Mouse (Mus musculus): Measurements from ENCODE around the gene Rps6. TPM values are rescaled to one million over a fixed set of nuclear protein-coding genes. Genes with fewer than 3 reads are reported as not detected.

Gene Rps6
- total and polyA plus RNA-seq, 2 experiments from 2014 or later, result 342 to 1,164 TPM

GRCm38 (mm10) chr4:86873072-86873471, 15.9 kb upstream of the Rps6 start:
- DNase-seq, result peak; percentile 49

GRCm38 (mm10) chr4:86871988-86872387, 14.8 kb upstream of the Rps6 start:
- no peak for ATAC-seq
- H3K9ac ChIP-seq, result no peak overlapping the region
- 0 out of 2 replicates have a peak, but pooled peaks cover 3% of the 10 kb centered on the region for H3K4me1 ChIP-seq (ENCODE audit: insufficient read depth)
- H3K4me3 ChIP-seq (ENCODE audit: low read depth, low read length), result no peak overlapping the region
- no peaks in the 10 kb centered on the region for H3K36me3 ChIP-seq (ENCODE audit: insufficient read depth)
- H3K9me3 ChIP-seq (ENCODE audit: low read length), result no peaks in the 10 kb centered on the region
- H3K4me2 ChIP-seq (ENCODE audit: low read depth), result no peak overlapping the region
- TF ChIP-seq CTCF (IDR thresholded peaks at IDR 0.05; ENCODE audit: low read depth), result no peak
- no peak for DNase-seq
- no peak overlapping the region for H3K27ac ChIP-seq (ENCODE audit: low read depth, low read length)
- peaks cover 5% of the 10 kb centered on the region; the same call in 1 of the 2 replicates for H3K27me3 ChIP-seq (ENCODE audit: insufficient read depth, low read length)

More at GRCm38 (mm10) chr4:86873072-86873471, 15.9 kb upstream of the Rps6 start:
- H3K4me3 ChIP-seq (ENCODE audit: low read depth, low read length), result no peak overlapping the region
- H3K36me3 ChIP-seq (ENCODE audit: insufficient read depth), result no peaks in the 10 kb centered on the region
- H3K9ac ChIP-seq, result no peak overlapping the region
- no peaks in the 10 kb centered on the region for H3K9me3 ChIP-seq (ENCODE audit: low read length)
- H3K27me3 ChIP-seq (ENCODE audit: insufficient read depth, low read length), result peaks cover 5% of the 10 kb centered on the region; the same call in 1 of the 2 replicates
- peak; percentile 67 for ATAC-seq
- peak overlapping the region; percentile 50; the same call in 1 of the 2 replicates for H3K27ac ChIP-seq (ENCODE audit: low read depth, low read length)
- 43% methylated on average over 4 of the region's 4 CpGs for WGBS
- TF ChIP-seq CTCF (IDR thresholded peaks at IDR 0.05; ENCODE audit: low read depth), result no peak
- no peak overlapping the region for H3K4me2 ChIP-seq (ENCODE audit: low read depth)
- H3K4me1 ChIP-seq (ENCODE audit: insufficient read depth), result 0 out of 2 replicates have a peak, but pooled peaks cover 3% of the 10 kb centered on the region

DNA sequence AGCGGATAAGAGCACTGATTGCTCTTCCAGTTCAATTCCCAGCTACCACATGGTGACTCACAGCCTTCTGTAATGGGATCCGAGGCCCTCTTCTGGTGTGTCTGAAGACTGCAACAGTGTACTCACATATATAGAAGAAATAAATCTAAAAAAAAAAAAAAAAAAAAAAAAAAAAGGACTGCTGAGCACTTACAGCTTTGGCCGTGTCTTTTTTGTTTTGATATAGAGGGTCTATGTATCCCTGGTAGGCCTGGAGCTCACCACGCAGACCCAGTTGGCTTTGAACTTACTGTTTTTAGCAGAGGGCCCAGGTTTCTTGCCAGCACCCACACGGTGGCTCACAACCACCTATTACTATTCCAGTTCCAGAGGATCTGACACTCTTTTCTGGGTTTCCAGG, 6.9 kb upstream of the Rps6 start:
- Histone ChIP-seq H3K36me3 (ENCODE audit: insufficient read depth) (no peaks in the 10 kb centered on the region), H3K4me3 (ENCODE audit: low read depth, low read length) (no peak overlapping the region), H3K27me3 (ENCODE audit: insufficient read depth, low read length) (no peaks in the 10 kb centered on the region), H3K27ac (ENCODE audit: low read depth, low read length) (no peak overlapping the region), H3K4me2 (ENCODE audit: low read depth) (no peak overlapping the region), H3K9ac (no peak overlapping the region), H3K4me1 (ENCODE audit: insufficient read depth) (no peaks in the 10 kb centered on the region), H3K9me3 (ENCODE audit: low read length) (no peaks in the 10 kb centered on the region)
- DNase-seq (no peak), ATAC-seq (no peak)
- TF ChIP-seq CTCF (IDR thresholded peaks at IDR 0.05; ENCODE audit: low read depth), result no peak
- 87% methylated on average over 5 of the region's 5 CpGs for WGBS

DNA sequence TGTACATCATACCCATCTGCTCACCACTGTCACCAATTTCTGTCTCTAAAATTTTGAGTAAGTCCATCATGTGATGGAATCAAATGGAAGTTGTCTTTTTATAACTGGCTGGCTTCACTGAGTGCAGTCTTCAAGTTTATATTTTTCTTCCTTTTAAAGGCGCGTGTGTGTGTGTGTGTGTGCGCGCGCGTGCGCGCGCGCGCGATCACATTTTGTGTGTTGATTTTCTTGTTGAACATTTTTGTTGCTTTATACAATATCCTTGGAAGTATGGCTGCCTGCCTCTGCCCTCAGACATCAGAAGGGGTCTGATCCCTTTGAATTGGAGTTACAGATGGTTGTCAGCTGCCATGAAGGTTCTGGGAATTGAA, 843 bp upstream of the Rps6 start:
- H3K27ac ChIP-seq (ENCODE audit: low read depth, low read length), result peak overlapping the region; percentile 86
- peak overlapping the region; percentile 61 for H3K4me2 ChIP-seq (ENCODE audit: low read depth)
- H3K9ac ChIP-seq, result peak overlapping the region; percentile 95
- H3K36me3 ChIP-seq (ENCODE audit: insufficient read depth), result peaks cover 21% of the 10 kb centered on the region
- ATAC-seq (no peak; the same call in 1 of the 2 replicates), DNase-seq (peak; percentile 63)
- 63% methylated on average over 12 of the region's 12 CpGs for WGBS
- H3K27me3 ChIP-seq (ENCODE audit: insufficient read depth, low read length), result no peaks in the 10 kb centered on the region
- H3K4me1 ChIP-seq (ENCODE audit: insufficient read depth), result peaks cover 13% of the 10 kb centered on the region; the same call in 1 of the 2 replicates
- TF ChIP-seq CTCF (IDR thresholded peaks at IDR 0.05; ENCODE audit: low read depth), result no peak
- H3K4me3 ChIP-seq (ENCODE audit: low read depth, low read length), result peak overlapping the region; percentile 76
- H3K9me3 ChIP-seq (ENCODE audit: low read length), result no peaks in the 10 kb centered on the region

DNA sequence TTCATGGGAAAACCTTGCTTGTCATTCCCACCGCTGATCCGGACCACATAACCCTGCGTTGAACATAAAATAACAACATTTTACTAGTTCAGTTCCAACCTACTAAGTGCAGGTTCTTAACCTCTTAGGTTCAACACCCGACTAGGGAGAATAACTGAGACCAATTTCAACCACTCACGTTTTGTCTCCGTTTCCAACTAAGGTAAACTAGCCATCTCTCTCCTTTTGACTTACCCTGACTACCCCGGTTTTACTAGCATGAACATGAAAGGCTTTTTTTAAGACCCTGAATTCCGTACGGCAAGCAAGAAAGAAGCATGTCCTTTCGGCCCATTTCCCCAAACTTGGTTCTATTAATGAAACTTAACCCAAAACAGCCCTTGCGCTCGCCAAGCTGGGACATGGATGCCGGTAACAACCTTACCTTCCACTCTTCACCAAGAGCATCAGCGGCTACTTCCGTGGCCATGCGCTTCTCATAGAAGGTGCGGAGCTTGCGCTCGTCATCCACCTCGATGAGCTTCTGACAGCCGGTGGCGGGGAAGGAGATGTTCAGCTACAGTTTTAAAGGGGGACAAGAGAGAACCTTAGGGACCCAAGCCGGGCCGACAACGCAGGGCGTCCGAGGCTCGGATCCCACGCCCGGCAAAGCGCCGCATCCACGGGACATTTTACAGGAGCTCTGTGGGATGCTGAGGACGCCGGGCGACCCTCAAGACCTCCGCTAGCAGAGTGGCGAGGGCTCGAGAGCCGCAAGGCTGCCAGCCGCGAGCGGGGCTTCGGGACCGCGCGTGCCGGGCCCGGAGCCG, 704 bp downstream of the Rps6 start:
- Histone ChIP-seq H3K4me2 (ENCODE audit: low read depth) (peak overlapping the region; percentile 67), H3K36me3 (ENCODE audit: insufficient read depth) (peaks cover 29% of the 10 kb centered on the region), H3K9me3 (ENCODE audit: low read length) (no peaks in the 10 kb centered on the region), H3K4me1 (ENCODE audit: insufficient read depth) (peaks cover 13% of the 10 kb centered on the region; the same call in 1 of the 2 replicates), H3K4me3 (ENCODE audit: low read depth, low read length) (peak overlapping the region; percentile 76), H3K27ac (ENCODE audit: low read depth, low read length) (peak overlapping the region; percentile 86), H3K9ac (peak overlapping the region; percentile 95), H3K27me3 (ENCODE audit: insufficient read depth, low read length) (no peaks in the 10 kb centered on the region)
- TF ChIP-seq CTCF (IDR thresholded peaks at IDR 0.05; ENCODE audit: low read depth), result no peak
- no peak; the same call in 1 of the 2 replicates for ATAC-seq
- WGBS, result 3% methylated on average over 50 of the region's 50 CpGs
- peak; percentile 50 for DNase-seq

- Histone ChIP-seq H3K4me1 (ENCODE audit: insufficient read depth) (peaks cover 8% of the 10 kb centered on the region; the same call in 1 of the 2 replicates), H3K9ac (no peak overlapping the region), H3K27ac (ENCODE audit: low read depth, low read length) (no peak overlapping the region), H3K9me3 (ENCODE audit: low read length) (no peaks in the 10 kb centered on the region), H3K4me3 (ENCODE audit: low read depth, low read length) (no peak overlapping the region), H3K4me2 (ENCODE audit: low read depth) (no peak overlapping the region), H3K27me3 (ENCODE audit: insufficient read depth, low read length) (no peaks in the 10 kb centered on the region), H3K36me3 (ENCODE audit: insufficient read depth) (peaks cover 36% of the 10 kb centered on the region)
- ATAC-seq (no peak), DNase-seq (no peak)
- 92% methylated on average over 4 of the region's 4 CpGs for WGBS
- TF ChIP-seq CTCF (IDR thresholded peaks at IDR 0.05; ENCODE audit: low read depth), result no peak
Measured at GRCm38 (mm10) chr4:86852813-86853590, 4.2 kb downstream of the Rps6 start.

Data from forebrain, postnatal 0 days (tissue).